Mouse (Mus musculus): ENCODE measurements around the gene Ercc6l.
"Not testable (repeated sequence)": the region's sequence is repeated elsewhere in the genome, so short reads cannot be mapped to it uniquely, and the experiment has no call there.

The Ercc6l gene

DNA sequence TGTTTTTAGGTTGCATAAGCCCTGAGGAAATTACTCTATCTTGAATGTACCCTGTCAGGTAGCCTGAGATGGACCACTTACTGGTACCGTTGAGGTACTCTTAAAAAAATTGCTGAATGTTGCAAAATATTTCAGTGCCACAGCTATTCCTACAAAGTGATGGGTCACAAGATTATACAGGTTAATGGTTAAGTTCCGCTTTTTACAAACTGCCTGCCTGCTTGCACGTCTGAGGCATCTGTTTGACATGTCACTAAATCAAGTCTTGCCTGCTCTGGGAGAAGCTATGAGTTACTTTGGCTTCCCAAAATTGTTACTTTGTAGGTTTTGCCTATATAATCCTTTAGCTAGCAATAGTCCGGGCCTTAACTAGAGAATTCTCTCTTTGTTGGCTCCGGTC lies 47.5 kb downstream of the Ercc6l start:
- DNase-seq (ENCODE audit: low spot score in 2 of 2), result not testable (repeated sequence)

- DNase-seq (ENCODE audit: low spot score in 2 of 2), result not testable (repeated sequence)
Observed at GRCm38 (mm10) chrX:102103830-102104229, 53.1 kb downstream of the Ercc6l start.

GRCm38 (mm10) chrX:102101886-102102285 lies 55.0 kb downstream of the Ercc6l start:
- DNase-seq (ENCODE audit: low spot score in 2 of 2), result no peak

GRCm38 (mm10) chrX:102094381-102094904 lies 62.4 kb downstream of the Ercc6l start:
- DNase-seq (ENCODE audit: low spot score in 2 of 2), result no peak
